Mouse (Mus musculus) cerebellum, postnatal 4 days (tissue): ENCODE results near the gene Neurog3.

ENCODE experiments used
- DNase-seq, 2 experiments: peaks; one replicate each; pipeline ENCODE4 v3.0.0; 2022; ENCODE audit warnings: low spot score in 2 of 2, mixed read lengths in 1 of 2

Neurog3 gene

DNA sequence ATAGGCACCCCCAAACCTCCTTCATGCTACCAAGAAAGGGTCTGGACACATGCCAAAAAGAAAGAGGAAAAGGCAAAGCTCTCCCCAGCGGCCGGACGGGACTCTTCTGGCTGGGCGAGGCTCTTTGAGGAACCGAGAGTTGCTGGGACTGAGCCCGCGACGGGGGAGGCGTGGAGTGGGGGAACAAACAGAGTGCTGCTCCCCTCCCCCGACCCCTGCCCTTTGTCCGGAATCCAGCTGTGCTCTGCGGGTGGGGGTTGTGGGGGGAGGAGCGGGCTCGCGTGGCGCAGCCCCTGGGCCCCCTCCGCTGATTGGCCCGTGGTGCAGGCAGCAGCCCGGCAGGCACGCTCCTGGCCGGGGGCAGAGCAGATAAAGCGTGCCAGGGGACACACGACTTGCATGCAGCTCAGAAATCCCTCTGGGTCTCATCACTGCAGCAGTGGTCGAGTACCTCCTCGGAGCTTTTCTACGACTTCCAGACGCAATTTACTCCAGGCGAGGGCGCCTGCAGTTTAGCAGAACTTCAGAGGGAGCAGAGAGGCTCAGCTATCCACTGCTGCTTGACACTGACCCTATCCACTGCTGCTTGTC lies at the start of gene Neurog3:
Neurog3 (plus strand) TSS at position 400 of the 591 bp plus-strand sequence.
- no peak for DNase-seq

DNA sequence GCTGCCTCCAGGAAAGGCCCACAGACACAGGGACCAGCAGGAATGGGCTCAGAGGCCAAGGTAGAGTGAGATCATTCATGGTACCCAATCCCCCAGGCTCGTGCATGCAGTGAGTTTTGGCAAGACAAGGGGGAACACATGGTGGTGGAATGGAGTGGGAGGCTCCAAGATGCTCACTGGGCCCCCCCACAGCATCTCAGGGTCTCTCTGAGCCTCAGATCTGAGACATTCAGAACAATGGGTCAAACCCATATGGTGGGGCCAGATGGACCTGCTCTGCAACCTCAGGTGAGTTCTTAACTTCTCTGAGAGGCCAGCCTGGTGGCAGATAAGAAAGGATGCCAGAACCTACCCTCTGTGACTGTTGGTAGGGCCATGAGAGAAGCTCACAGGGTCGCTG lies 46.8 kb upstream of the Neurog3 start:
- no peak for DNase-seq

- DNase-seq = no peak
These were observed 46.1 kb upstream of the Neurog3 start for GRCm38 (mm10) chr10:62086826-62087225.

DNA sequence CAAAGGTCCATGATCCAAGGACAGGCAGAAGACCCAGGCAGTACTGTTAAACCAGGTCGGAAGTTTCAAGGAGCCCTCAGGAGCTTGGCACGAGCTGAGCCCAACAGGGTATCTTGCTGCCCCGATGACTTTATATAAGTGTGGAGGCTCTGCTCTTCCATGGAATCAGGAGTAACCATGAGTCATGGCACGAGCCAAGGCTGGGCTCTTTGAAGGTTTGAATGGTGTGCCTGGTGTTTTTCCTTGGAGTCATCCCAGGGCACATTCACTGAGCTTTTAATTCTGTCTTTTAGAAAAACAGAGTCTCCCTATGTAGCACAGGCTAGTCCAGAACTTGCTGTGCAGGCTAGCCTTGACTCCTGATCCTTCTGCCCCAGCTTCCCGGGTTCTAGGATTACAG lies 44.5 kb upstream of the Neurog3 start:
- DNase-seq = no peak

DNA sequence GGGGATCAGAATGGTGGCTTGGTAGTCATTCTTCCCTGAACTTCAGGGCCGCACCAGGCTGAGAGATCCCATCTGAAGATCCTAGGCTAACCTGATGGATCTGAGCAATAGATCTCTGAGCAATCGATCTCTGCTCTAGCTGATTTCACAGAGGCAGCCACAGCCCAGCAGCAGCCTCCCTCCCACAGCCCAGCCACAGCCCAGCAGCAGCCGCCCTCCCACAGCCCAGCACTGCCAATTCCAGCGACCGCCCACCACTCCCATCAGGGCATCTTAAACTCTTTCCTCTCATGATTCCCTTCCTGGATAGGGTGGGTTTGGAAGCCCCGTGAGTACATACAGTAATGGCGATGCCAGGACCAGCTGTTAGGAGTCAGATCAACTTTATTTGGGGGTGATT lies 43.8 kb upstream of the Neurog3 start:
- DNase-seq = no peak

GRCm38 (mm10) chr10:62089486-62089885 lies 43.4 kb upstream of the Neurog3 start:
- no peak for DNase-seq

DNA sequence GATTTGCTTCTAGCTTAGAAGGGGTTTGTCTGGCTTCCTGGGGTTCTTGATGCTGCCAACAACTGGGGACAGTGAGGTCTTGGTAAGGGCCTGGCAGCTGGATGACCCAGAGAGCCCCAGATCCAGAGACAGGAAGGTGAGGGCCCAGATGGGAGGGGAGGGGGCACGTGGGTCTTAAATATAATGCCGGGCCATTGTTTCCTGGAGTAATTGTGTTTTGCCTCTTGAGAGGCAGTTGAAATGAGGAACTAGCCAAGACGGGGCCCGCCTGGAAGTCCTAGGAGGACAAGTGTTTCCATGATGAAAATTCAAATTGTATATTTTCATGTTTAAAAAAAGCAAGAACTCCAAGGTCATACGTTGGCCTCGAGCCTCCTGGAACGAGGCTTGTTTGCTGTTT lies 39.0 kb upstream of the Neurog3 start:
- no peak for DNase-seq

DNA sequence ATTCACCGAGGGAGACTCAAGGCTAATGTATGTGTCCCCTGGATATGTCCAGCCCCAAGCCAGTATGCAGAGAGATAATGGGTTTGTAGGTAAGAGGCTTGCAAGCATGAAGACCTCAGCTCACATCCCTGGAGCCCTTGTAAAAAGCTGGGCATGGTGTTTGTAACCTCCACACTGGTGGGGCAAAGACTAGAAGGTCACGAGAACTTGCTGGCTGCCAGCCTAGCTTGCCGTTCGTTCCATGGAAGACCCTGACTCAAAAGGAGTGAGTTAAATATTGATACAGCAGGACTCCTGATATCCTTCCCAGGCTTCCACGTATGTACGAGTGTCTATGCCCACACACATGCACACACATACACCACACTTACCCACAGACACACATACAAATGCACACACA lies 38.5 kb upstream of the Neurog3 start:
- DNase-seq = no peak

GRCm38 (mm10) chr10:62099749-62100403 lies 33.0 kb upstream of the Neurog3 start:
- no peak for DNase-seq

- peak; percentile 70 to 88 for DNase-seq
These were observed 31.1 kb upstream of the Neurog3 start for GRCm38 (mm10) chr10:62101504-62102439.

DNA sequence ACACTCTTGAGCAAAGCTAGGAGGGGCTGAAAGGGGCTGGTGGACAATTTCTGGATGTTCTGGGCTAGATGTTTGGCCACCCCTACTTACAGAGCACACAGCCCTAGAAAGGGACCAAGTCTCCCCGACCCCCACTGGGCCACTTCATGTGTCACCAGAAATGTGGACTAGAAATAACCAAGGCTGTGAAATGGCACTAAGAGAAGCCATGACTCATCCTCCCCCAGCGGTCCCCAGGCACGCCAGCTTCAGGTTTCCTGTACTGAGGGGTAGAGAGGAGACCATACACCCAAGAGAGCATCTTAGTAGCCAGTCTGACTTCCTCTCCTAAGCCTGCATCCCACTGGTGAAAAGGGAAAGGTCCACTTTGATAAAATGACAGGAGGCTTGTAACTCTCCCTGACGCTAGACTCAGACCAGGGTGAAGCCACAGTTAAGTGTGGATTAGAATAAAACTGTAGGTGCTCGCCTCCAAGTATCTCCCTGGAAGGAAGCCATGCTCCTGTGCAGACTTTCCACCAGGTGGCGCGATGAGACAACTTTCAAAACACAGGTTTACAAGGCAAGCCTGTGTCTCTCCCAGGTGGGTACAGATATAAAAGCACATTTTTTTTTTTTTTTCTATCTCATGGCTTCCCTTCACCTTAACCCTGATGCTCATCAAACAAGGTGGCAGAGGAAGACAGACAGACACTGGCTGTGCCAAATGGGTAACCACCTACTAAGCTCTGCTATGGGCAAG lies 27.9 kb upstream of the Neurog3 start:
- DNase-seq = peak; percentile 57 to 75

GRCm38 (mm10) chr10:62107048-62107447 lies 25.8 kb upstream of the Neurog3 start:
- DNase-seq = no peak

- DNase-seq = peak; percentile 87 to 95
These were observed 22.2 kb upstream of the Neurog3 start for GRCm38 (mm10) chr10:62110504-62111206.

GRCm38 (mm10) chr10:62111207-62111576 lies 21.7 kb upstream of the Neurog3 start:
- DNase-seq = no peak

GRCm38 (mm10) chr10:62113865-62114647 lies 18.8 kb upstream of the Neurog3 start:
- DNase-seq = no peak

DNA sequence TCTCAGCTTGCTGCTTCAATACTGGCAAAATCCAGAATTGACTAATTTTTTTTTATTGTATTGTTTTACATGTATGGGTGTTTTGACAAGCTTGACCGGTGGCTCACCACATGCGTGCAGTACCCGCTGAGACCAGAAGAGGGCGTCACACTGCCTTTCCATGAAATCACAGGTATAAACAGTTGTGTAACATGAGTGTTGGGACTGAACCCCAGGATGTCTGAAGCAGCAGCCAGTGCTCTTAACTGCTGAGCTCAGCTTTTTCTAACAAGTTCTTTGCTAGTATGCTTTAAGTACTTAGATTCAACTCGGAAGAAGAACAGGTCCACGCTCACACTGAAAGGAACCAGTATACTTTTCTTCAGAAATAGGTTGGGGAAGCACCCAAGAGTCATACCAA lies 5.8 kb upstream of the Neurog3 start:
- no peak for DNase-seq

DNA sequence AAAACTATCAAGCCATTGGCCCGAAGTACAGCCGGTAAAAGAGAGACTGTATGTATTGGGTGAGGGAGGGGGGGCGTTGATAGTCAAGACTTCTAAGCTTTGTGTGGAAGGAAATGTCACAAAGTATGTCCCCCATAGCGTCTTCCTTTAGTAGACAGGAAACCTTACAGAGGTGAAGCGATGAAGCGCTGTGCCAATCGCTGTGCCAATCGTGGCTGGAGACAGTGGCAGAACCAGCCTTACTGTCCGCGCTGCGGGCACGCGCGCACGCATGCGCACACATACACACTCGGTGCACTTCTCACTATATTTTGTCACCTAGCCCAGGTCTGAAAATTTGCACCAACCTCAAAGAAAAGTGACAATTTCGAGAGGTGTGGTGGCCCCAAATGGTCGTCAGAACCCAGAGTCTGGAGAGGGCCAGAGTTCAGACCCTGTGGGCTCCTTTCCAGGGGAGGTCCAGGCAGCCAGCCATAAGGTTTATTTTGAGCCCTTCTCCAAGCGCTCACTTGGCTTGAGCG lies 5.1 kb upstream of the Neurog3 start:
- no peak for DNase-seq

DNA sequence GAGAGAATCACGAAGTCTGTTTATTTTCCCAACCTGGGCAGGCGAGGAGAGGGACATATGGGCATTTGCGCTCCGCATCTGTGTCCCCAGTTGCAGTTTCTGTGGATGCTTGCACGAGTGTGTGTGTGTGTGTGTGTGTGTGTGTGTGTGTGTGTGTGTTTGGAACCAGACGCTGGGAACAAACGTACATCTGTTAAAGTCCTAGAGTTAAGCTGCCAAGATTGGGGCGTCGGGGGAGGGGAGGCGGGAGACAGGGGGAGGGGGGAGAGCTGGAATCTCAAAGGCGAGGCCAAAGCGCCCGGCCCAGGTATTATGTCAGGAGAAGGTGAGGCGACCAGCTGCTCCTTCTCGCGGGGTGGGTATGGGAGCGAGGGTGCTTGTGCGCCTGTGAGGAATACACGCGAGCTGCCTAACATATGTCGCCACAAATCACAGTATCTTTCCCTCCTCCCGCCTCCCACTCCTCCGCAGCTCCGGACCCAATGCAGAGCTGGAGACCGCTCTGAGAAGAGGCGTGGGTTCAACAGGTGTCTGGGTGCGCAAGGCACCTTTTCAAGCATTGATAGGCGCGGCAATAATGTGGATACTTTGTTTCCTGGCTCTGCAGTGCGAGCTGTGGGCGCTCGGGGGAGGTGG lies 4.5 kb upstream of the Neurog3 start:
- DNase-seq = no peak

DNA sequence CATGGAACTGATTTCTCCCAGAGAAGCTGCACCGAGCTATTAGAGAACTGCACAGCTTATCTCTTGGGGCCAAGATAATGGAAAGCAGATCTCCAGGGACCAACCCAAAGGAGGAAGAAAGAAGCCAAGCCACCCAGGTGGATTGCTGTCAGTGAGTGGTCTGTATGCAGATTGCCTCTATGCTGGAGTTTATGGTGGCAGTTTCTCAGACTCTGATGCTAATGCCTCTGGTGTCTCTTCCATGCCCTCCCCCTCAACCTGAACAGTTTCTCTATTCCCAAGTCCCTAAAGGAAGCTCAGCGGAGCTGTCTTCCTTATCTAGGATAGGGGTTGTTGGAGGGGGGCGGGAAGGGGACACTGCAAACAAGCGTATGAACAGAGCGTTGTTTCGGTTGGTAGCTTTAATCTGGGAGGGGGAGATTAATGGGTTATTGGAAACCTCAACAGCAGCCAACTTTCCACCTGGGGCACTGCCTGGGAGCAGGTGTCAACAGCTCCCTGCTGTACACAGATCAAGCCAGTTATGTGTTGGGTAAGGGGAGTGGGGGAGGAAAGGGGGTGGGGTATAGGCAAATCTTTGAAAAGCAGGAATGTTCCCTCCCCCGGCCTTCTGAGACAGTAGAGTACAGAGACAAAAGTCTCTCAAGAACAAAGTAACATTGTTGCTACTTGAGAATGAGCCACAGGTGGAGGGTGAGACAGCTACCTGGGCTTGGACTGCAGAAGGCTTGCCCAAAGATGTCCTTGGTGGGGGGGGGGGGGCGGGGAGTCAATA lies 3.0 kb downstream of the Neurog3 start:
- no peak for DNase-seq
